Mouse (Mus musculus): ENCODE measurements around the gene Dhx29. TPM values are rescaled to one million over a fixed set of nuclear protein-coding genes. Genes with fewer than 3 reads are reported as not detected.

Dhx29 gene
- polyA plus RNA-seq, 1 experiment from 2014 or later, result 29.0 TPM

DNA sequence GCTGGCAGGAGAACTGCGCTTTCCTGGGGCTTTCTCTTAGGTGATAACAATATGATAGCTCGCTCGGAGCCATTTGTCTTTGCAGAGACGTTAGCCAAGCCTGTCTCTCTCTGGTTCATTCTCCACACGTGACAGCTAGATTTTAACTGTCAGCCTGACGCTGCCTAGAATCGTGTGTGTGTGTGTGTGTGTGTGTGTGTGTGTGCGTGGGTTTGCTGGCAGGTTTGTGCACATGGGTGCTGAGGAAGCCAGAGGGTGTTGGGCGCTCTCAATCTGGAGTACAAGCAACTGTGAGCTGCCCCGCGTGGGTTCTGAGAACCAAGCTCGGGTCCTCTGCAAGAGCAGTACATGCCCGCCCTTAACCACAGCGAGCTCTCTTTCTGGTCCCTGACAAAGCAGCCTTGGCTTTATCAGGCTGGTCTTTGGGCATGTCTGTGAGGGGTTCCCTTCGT, 14.7 kb downstream of the Dhx29 start:
- H3K36me3 ChIP-seq (replicated peaks), result peaks cover 95% of the 10 kb centered on the region
- WGBS, result 84% methylated on average over 15 of the region's 15 CpGs

DNA sequence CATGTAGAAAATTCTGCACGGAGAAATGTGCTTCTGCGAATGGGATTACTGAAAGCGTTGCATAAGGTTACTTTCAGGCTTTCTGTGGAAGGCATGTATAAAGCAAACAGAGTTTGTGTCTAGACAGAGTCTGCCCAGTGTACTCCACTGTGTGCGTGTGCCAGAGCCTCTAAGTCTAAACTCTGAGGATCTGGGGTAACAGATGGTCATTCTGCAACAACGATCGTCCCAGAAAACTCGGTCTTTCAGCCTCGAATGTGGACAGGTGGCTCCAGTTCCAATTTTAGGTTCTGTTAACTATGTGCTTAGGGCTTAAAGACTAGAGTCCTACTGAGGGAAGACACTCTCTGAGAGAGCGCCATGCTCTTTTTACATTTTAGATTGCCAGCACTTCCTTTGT, 18.1 kb downstream of the Dhx29 start:
- Histone ChIP-seq H3K27me3 (ENCODE audit: poor library complexity, severe bottlenecking) (no peaks in the 10 kb centered on the region), H3K36me3 (replicated peaks) (peaks cover 93% of the 10 kb centered on the region)

More for the DNA sequence above, 14.7 kb downstream of the Dhx29 start:
- Histone ChIP-seq H3K4me3 (no peak overlapping the region), H3K27me3 (ENCODE audit: poor library complexity, severe bottlenecking) (no peaks in the 10 kb centered on the region), H3K27ac (no peak overlapping the region), H3K9me3 (no peaks in the 10 kb centered on the region), H3K4me1 (no peaks in the 10 kb centered on the region)
- DNase-seq (ENCODE audit: extremely low spot score, low spot score), result no peak

DNA sequence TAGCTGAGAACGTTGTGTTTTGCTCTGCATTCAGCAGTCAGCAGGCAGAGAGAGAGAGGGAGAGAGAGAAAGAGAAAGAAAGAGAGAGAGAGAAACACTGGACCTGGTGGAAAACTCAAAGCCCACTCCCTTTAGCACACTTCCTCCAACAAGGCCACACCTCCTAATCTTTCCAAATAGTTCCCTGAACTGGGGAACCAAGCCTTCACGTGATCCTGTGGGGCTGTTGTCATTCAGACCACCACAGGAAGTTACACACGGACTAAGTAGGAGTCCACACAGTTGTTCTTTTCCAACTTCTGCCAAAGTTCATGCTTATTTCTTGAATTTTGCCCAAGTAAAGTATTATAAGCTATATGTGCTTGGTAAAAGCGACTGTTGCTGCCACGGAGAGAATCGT, 18.6 kb downstream of the Dhx29 start:
- WGBS, result 87% methylated on average over 6 of the region's 6 CpGs
- H3K4me3 ChIP-seq, result no peak overlapping the region
- no peak overlapping the region for H3K27ac ChIP-seq
- no peak for DNase-seq (ENCODE audit: extremely low spot score, low spot score)
- H3K36me3 ChIP-seq (replicated peaks), result peaks cover 94% of the 10 kb centered on the region
- no peaks in the 10 kb centered on the region for H3K9me3 ChIP-seq
- H3K27me3 ChIP-seq (ENCODE audit: poor library complexity, severe bottlenecking), result no peaks in the 10 kb centered on the region
- no peaks in the 10 kb centered on the region for H3K4me1 ChIP-seq

More for the DNA sequence above, 18.1 kb downstream of the Dhx29 start:
- 97% methylated on average over 9 of the region's 9 CpGs for WGBS
- Histone ChIP-seq H3K9me3 (no peaks in the 10 kb centered on the region), H3K27ac (no peak overlapping the region), H3K4me3 (no peak overlapping the region), H3K4me1 (no peaks in the 10 kb centered on the region)
- DNase-seq (ENCODE audit: extremely low spot score, low spot score), result no peak

DNA sequence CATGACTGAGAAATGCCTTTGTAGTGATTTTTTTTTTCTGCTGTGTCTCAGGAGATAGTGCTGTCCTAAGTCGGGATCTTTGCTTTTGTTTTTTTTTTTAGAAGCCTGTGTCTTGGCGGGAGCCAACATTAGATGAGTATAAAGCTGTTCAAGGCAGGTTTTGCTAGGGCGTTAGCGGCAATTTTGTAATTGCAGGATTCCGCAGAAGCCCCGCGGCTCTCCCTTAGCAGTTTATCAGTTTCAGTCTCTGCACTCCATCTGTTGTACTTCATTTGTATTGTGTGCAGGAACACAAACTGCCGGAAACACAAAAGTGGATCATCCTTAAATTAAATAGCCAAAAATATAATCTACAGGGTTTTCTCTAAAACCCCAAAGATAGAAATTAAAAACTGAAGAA, 26.8 kb downstream of the Dhx29 start:
- H3K36me3 ChIP-seq (replicated peaks), result peaks cover 95% of the 10 kb centered on the region
- DNase-seq (ENCODE audit: extremely low spot score, low spot score), result no peak
- 96% methylated on average over 8 of the region's 8 CpGs for WGBS
- H3K4me3 ChIP-seq, result no peak overlapping the region
- H3K27ac ChIP-seq, result no peak overlapping the region
- H3K27me3 ChIP-seq (ENCODE audit: poor library complexity, severe bottlenecking), result no peaks in the 10 kb centered on the region
- H3K4me1 ChIP-seq, result no peaks in the 10 kb centered on the region
- no peaks in the 10 kb centered on the region for H3K9me3 ChIP-seq

DNA sequence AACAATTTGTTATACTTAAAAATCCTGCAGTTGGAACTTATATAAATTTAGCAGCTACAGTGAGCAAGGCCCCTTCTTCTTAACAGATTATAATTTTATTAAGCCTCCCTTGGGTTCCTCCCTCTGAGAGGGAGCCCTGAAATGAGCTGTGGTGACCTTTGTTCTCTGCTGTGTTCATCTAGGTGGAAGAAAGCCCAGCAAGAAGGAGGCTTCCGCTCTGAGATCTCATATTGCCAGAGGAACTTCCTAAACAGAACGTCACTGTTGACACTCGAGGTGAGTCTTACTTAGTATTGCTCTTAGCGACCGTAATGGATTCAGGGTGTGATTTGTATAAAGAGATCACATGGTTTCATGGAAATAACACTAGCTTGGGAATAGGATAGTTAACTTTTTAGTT, 35.8 kb downstream of the Dhx29 start:
- H3K36me3 ChIP-seq (replicated peaks), result peaks cover 91% of the 10 kb centered on the region
- DNase-seq (ENCODE audit: extremely low spot score, low spot score), result no peak
- H3K9me3 ChIP-seq, result no peaks in the 10 kb centered on the region
- H3K4me3 ChIP-seq, result no peak overlapping the region
- H3K4me1 ChIP-seq, result no peaks in the 10 kb centered on the region
- H3K27me3 ChIP-seq (ENCODE audit: poor library complexity, severe bottlenecking), result no peaks in the 10 kb centered on the region
- no peak overlapping the region for H3K27ac ChIP-seq
- 86% methylated on average over 5 of the region's 5 CpGs for WGBS

DNA sequence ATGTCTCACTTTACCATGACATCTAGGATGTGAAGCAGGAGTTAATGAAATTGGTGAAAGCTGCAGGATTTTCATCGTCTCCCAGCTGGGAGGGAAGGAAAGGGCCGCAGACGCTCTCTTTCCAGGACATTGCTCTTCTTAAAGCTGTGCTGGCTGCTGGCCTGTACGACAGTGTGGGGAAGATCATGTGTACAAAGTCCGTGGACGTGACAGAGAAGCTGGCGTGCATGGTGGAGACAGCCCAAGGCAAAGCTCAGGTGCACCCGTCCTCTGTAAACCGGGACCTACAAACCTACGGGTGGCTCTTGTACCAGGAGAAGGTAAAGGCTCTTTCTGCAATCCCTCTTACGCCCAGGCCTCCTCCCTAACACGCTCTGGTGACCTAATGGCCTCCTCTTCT, 37.2 kb downstream of the Dhx29 start:
- no peak overlapping the region for H3K4me3 ChIP-seq
- H3K9me3 ChIP-seq, result no peaks in the 10 kb centered on the region
- no peak overlapping the region for H3K27ac ChIP-seq
- 93% methylated on average over 12 of the region's 12 CpGs for WGBS
- H3K36me3 ChIP-seq (replicated peaks), result peaks cover 89% of the 10 kb centered on the region
- no peaks in the 10 kb centered on the region for H3K27me3 ChIP-seq (ENCODE audit: poor library complexity, severe bottlenecking)
- H3K4me1 ChIP-seq, result no peaks in the 10 kb centered on the region
- no peak for DNase-seq (ENCODE audit: extremely low spot score, low spot score)

DNA sequence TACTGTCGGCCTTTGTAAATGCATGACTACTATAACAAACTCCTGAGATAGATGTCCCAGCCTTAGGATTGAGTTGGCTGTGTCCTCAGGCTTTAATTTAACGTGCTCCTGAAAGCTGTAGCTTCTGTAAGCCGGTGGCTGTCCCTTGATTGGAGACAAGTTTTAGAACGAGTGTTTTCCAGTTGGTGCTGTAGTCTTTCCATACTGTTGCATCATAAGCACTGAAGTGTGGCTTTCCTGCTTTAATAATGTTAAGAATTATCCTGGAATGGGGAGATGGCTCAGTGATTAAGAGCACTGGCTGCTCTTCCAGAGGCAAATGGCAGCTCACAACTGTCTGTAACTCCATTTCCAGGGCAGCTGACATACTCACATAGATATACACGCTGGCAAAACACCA, 40.0 kb downstream of the Dhx29 start:
- 93% methylated on average over 5 of the region's 5 CpGs for WGBS
- no peak overlapping the region for H3K27ac ChIP-seq

DNA sequence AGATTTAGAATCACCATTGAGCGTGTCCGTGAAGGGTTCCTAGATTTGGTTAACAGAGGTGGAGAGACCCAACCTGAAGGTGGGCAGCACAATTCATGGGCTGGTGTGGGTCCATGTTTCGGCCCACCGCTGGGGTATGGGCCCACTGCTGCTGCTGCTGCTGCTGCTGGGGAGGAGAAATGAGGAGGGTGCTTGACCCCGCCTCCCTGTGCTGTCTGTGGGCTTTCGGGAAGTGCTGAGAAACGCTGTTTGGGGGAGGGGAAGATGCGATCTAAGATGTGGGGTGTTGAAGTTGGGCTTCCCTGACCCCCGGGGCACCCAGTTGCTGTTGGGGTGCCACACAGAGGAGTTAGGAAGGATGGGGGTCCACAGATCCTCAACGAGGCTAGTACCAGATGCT, 49.5 kb downstream of the Dhx29 start:
- H3K27ac ChIP-seq, result no peak overlapping the region
- no peak for DNase-seq (ENCODE audit: extremely low spot score, low spot score)
- 0 out of 2 replicates have a peak, but pooled peaks cover 3% of the 10 kb centered on the region for H3K4me1 ChIP-seq
- WGBS, result 47% methylated on average over 10 of the region's 10 CpGs
- H3K4me3 ChIP-seq, result no peak overlapping the region
- no peaks in the 10 kb centered on the region for H3K9me3 ChIP-seq
- H3K27me3 ChIP-seq (ENCODE audit: poor library complexity, severe bottlenecking), result peaks cover 52% of the 10 kb centered on the region
- no peaks in the 10 kb centered on the region for H3K36me3 ChIP-seq (replicated peaks)

More for the DNA sequence above, 40.0 kb downstream of the Dhx29 start:
- Histone ChIP-seq H3K4me1 (no peaks in the 10 kb centered on the region), H3K36me3 (replicated peaks) (peaks cover 69% of the 10 kb centered on the region), H3K4me3 (no peak overlapping the region), H3K9me3 (no peaks in the 10 kb centered on the region), H3K27me3 (ENCODE audit: poor library complexity, severe bottlenecking) (no peaks in the 10 kb centered on the region)
- DNase-seq (ENCODE audit: extremely low spot score, low spot score), result no peak

DNA sequence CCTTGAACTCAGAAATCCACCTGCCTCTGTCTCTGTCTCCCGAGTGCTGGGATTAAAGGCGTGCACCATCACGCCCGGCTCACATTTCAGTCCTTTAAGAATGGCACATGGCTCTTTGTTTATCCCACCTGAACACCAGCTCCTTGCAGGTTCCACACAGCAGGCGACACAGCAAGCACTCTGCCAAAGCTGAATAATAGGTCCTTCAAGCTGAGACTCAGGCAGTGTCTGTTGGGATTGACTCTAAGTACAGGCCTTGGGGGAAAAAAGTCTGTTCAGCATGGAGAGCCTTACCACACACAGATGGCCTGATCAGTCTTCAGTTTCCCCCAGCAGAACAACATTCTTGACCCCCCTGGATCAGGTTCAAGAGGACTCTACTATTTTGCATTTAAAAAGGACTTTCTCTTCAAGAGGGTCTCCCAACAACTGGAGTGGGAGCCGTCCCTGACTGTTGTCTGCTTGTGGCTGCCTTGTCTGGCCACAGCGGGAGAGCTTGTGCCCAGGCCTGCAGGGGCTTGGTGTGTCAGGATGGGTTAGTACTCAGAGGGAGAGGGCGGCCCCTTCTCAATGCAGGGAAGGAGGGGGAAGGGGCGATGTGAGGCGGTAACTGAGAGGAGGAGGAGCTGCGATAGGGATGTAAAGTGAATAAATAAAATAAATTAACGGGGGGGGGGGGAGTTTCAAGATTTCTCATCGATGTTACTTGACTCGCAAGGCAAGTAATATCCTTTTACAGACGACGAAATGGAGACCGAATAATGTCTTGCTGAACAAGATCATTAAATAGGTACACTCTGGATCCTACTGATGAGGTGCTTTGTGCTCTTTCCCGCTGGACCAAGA, 58.6 kb downstream of the Dhx29 start:
- H3K4me1 ChIP-seq, result peaks cover 45% of the 10 kb centered on the region
- peaks cover 96% of the 10 kb centered on the region for H3K27me3 ChIP-seq (ENCODE audit: poor library complexity, severe bottlenecking)
- H3K9me3 ChIP-seq, result no peaks in the 10 kb centered on the region
- peak overlapping the region; percentile 58 for H3K4me3 ChIP-seq
- H3K36me3 ChIP-seq (replicated peaks), result no peaks in the 10 kb centered on the region
- WGBS, result 2% methylated on average over 18 of the region's 18 CpGs
- no peak overlapping the region for H3K27ac ChIP-seq
- DNase-seq (ENCODE audit: extremely low spot score, low spot score), result peak; percentile 62

DNA sequence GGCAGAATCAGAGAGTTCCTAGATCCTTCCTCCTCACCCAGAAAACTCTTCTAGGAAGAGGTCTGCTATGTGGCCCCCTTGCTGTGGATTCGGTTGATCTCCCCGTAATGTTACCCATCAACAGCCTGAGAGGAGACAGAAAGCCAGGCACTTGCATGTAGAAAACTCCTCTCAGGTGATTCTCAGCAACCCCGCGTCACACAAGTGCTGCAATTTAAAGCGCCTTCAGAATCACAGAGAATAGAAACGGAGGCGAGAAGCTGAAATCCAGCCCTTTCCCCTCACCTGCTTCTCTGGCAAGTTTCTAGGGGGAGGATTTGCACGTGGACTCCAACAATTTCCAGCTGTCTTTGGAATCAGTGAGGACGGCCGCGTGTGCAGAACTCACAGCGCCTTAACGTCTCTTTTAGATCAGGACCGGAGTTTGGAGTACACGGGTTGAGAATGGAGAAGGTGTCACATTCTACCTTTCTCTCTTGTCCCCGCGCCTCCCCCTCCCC, 59.2 kb downstream of the Dhx29 start:
- no peak overlapping the region for H3K27ac ChIP-seq
- peaks cover 97% of the 10 kb centered on the region for H3K27me3 ChIP-seq (ENCODE audit: poor library complexity, severe bottlenecking)
- DNase-seq (ENCODE audit: extremely low spot score, low spot score), result no peak
- 2% methylated on average over 17 of the region's 17 CpGs for WGBS
- H3K4me3 ChIP-seq, result peak overlapping the region; percentile 58
- no peaks in the 10 kb centered on the region for H3K9me3 ChIP-seq
- H3K36me3 ChIP-seq (replicated peaks), result no peaks in the 10 kb centered on the region
- peaks cover 45% of the 10 kb centered on the region for H3K4me1 ChIP-seq

DNA sequence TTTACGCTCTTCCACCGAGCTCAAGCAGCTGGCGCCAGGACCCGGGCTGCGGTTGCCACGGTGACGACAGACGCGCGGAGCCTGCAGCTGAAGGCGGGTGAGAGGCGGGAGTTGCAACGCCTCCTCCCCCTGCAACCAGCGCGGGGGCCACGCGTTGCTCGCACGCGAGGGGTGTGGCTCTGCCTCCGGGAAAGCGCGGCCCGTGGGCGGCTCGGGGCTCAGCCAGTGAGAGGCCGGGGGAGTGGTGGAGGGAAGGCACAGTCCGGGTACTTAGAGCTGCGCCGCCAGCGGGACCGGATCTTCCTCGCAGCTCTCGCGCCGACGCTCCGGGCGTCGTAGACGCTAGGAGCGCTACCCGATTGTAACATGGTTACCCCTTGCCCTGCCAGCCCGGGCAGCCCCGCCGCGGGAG, 60.3 kb downstream of the Dhx29 start, which contains the start of gene Ccno:
TSS of gene Ccno (plus strand) at position 271 of the 412 bp plus-strand sequence.
- H3K27me3 ChIP-seq (ENCODE audit: poor library complexity, severe bottlenecking), result peaks cover 97% of the 10 kb centered on the region
- H3K4me3 ChIP-seq, result peak within 1 kb of the TSS; percentile 58
- WGBS, result under 1% methylated on average over 47 of the region's 47 CpGs
- H3K36me3 ChIP-seq (replicated peaks), result no peaks in the 10 kb centered on the region
- peak within 1 kb of the TSS; percentile 31; the same call in 1 of the 2 replicates for H3K27ac ChIP-seq
- peak; percentile 86 for DNase-seq (ENCODE audit: extremely low spot score, low spot score)
- H3K9me3 ChIP-seq, result no peaks in the 10 kb centered on the region
- H3K4me1 ChIP-seq, result peaks cover 45% of the 10 kb centered on the region

DNA sequence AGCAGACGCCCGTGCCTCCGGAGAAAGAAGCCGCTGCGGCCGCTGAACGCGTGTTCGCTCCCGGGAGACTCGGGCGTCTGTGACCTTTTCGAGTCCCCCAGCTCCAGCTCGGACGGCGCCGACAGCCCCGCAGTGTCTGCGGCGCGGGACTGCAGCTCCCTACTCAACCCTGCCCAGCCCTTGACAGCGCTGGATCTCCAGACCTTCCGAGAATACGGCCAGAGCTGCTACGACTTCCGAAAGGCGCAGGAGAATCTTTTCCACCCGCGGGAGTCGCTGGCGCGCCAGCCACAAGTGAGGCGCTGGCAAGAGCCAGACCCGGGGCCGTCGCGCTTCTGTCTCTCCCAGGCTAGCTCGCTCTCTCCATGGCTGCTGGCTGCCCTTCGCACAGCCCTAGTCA, 60.7 kb downstream of the Dhx29 start:
- peak; percentile 62 for DNase-seq (ENCODE audit: extremely low spot score, low spot score)

DNA sequence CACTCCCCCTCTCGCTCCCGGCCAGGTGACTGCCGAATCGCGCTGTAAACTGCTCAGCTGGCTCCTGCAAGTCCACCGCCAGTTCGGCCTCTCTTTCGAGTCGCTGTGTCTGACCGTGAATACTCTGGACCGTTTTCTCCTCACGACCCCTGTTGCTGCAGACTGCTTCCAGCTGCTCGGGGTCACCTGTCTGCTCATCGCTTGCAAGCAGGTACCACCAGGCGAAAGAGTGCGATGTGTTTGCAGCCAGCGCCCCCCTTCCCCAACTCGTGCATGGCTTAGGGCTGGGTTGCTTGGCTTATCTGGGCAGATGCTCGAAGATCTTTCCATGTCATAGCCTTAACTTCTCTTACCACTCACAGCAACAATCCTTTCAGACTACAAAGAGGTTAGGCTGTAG, 61.6 kb downstream of the Dhx29 start:
- peaks cover 53% of the 10 kb centered on the region for H3K4me1 ChIP-seq
- H3K4me3 ChIP-seq, result peak overlapping the region; percentile 58
- H3K27ac ChIP-seq, result no peak overlapping the region
- peaks cover 97% of the 10 kb centered on the region for H3K27me3 ChIP-seq (ENCODE audit: poor library complexity, severe bottlenecking)
- no peak for DNase-seq (ENCODE audit: extremely low spot score, low spot score)
- WGBS, result 2% methylated on average over 19 of the region's 19 CpGs
- H3K9me3 ChIP-seq, result no peaks in the 10 kb centered on the region
- H3K36me3 ChIP-seq (replicated peaks), result no peaks in the 10 kb centered on the region

More for the DNA sequence above, 60.7 kb downstream of the Dhx29 start:
- WGBS, result 0% methylated on average over 39 of the region's 39 CpGs
- Histone ChIP-seq H3K4me1 (peaks cover 45% of the 10 kb centered on the region), H3K9me3 (no peaks in the 10 kb centered on the region), H3K36me3 (replicated peaks) (no peaks in the 10 kb centered on the region), H3K27ac (peak overlapping the region; percentile 31; the same call in 1 of the 2 replicates), H3K27me3 (ENCODE audit: poor library complexity, severe bottlenecking) (peaks cover 97% of the 10 kb centered on the region), H3K4me3 (peak overlapping the region; percentile 58)
